Mouse (Mus musculus): Measurements from ENCODE around the gene Arg2.

DNA sequence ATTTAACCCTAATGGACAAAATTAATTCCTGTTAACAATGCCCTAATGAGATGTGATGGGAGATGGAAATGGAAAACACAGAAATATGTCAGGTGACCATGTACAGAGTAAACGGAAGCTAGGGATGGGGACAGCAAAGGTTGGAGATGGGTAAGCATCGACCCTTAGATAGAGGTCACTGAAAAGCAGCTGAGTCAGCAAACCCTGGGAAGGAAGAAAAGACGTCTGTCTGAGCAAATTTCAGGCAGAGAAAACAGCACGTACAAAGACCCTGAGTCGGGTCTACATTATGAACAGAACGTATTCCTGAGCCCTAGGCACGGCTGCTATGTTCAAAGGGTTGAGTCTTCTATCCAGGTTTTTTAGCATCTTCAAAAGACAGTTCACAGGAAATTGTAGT is 6.4 kb downstream of the Arg2 start:
- no peak for TF ChIP-seq POLR2A (IDR thresholded peaks at IDR 0.05; ENCODE audit: low read depth, low read length)
- TF ChIP-seq CTCF (IDR thresholded peaks at IDR 0.05; ENCODE audit: borderline replicate concordance, insufficient read depth, low read length), result no peak

Measured in embryonic fibroblast, embryonic 13.5 days (primary cell).